Mouse (Mus musculus): ENCODE data around the gene D330020A13Rik. TPM values are rescaled to one million over a fixed set of nuclear protein-coding genes. Genes with fewer than 3 reads are reported as not detected.
A peak's percentile ranks its signal among the peaks of the same experiment; 100 is the strongest.

D330020A13Rik gene
- polyA plus RNA-seq (2015; fragmentation: Nextera tagmentation; extraction: Ambion mirVana), result 0.33 TPM in 1 of 2 replicates, not detected in the other

- Histone ChIP-seq H3K4me2 (ENCODE audit: low read depth, low read length) (peak within 1 kb of the TSS; percentile 98), H3K4me1 (replicated peaks; ENCODE audit: control insufficient read depth, insufficient read depth, low read length) (peaks cover 7% of the 10 kb centered on the region), H3K9me3 (ENCODE audit: control insufficient read depth, low read length) (no peaks in the 10 kb centered on the region), H3K9ac (ENCODE audit: low read length) (peak within 1 kb of the TSS; percentile 70), H3K27ac (ENCODE audit: low read length) (no peak within 1 kb of the TSS), H3K27me3 (ENCODE audit: control insufficient read depth, insufficient read depth, low read depth, low read length) (peaks cover 25% of the 10 kb centered on the region), H3K36me3 (ENCODE audit: control insufficient read depth, insufficient read depth, low read length) (no peaks in the 10 kb centered on the region), H3K4me3 (ENCODE audit: low read length) (peak within 1 kb of the TSS; percentile 71)
- under 1% methylated on average over 67 of the region's 79 CpGs for WGBS
- ATAC-seq (ENCODE audit: low read depth), result peak; percentile 78
Measured at GRCm38 (mm10) chr6:120294056-120294784, at the start of gene D330020A13Rik, which contains the start of gene B4galnt3. D330020A13Rik (plus strand) TSS chr6:120294364. B4galnt3 (minus strand) TSS chr6:120294559.

GRCm38 (mm10) chr6:120246676-120247075 lies 47.5 kb upstream of the D330020A13Rik start:
- H3K4me1 ChIP-seq (replicated peaks; ENCODE audit: control insufficient read depth, insufficient read depth, low read length), result no peaks in the 10 kb centered on the region
- no peaks in the 10 kb centered on the region for H3K27me3 ChIP-seq (ENCODE audit: control insufficient read depth, insufficient read depth, low read depth, low read length)
- no peak overlapping the region for H3K27ac ChIP-seq (ENCODE audit: low read length)
- no peak overlapping the region for H3K4me3 ChIP-seq (ENCODE audit: low read length)
- H3K36me3 ChIP-seq (ENCODE audit: control insufficient read depth, insufficient read depth, low read length), result no peaks in the 10 kb centered on the region
- WGBS, result 76% methylated on average over 5 of the region's 5 CpGs
- H3K9ac ChIP-seq (ENCODE audit: low read length), result no peak overlapping the region
- ATAC-seq (ENCODE audit: low read depth), result no peak
- H3K9me3 ChIP-seq (ENCODE audit: control insufficient read depth, low read length), result no peaks in the 10 kb centered on the region
- H3K4me2 ChIP-seq (ENCODE audit: low read depth, low read length), result no peak overlapping the region

GRCm38 (mm10) chr6:120249831-120250230 lies 44.3 kb upstream of the D330020A13Rik start:
- Histone ChIP-seq H3K27ac (ENCODE audit: low read length) (no peak overlapping the region), H3K4me3 (ENCODE audit: low read length) (no peak overlapping the region), H3K9ac (ENCODE audit: low read length) (no peak overlapping the region), H3K27me3 (ENCODE audit: control insufficient read depth, insufficient read depth, low read depth, low read length) (no peaks in the 10 kb centered on the region), H3K4me2 (ENCODE audit: low read depth, low read length) (no peak overlapping the region), H3K9me3 (ENCODE audit: control insufficient read depth, low read length) (no peaks in the 10 kb centered on the region), H3K36me3 (ENCODE audit: control insufficient read depth, insufficient read depth, low read length) (no peaks in the 10 kb centered on the region), H3K4me1 (replicated peaks; ENCODE audit: control insufficient read depth, insufficient read depth, low read length) (no peaks in the 10 kb centered on the region; the same call in 1 of the 2 replicates)
- no peak for ATAC-seq (ENCODE audit: low read depth)
- WGBS, result 64% methylated on average over 5 of the region's 5 CpGs

GRCm38 (mm10) chr6:120251010-120251409 lies 43.2 kb upstream of the D330020A13Rik start:
- Histone ChIP-seq H3K9me3 (ENCODE audit: control insufficient read depth, low read length) (no peaks in the 10 kb centered on the region), H3K9ac (ENCODE audit: low read length) (no peak overlapping the region), H3K4me3 (ENCODE audit: low read length) (no peak overlapping the region), H3K4me1 (replicated peaks; ENCODE audit: control insufficient read depth, insufficient read depth, low read length) (no peaks in the 10 kb centered on the region; the same call in 1 of the 2 replicates), H3K27me3 (ENCODE audit: control insufficient read depth, insufficient read depth, low read depth, low read length) (no peaks in the 10 kb centered on the region), H3K27ac (ENCODE audit: low read length) (no peak overlapping the region), H3K36me3 (ENCODE audit: control insufficient read depth, insufficient read depth, low read length) (no peaks in the 10 kb centered on the region), H3K4me2 (ENCODE audit: low read depth, low read length) (no peak overlapping the region)
- WGBS, result 75% methylated on average over 7 of the region's 7 CpGs
- no peak for ATAC-seq (ENCODE audit: low read depth)

- no peak overlapping the region for H3K9ac ChIP-seq (ENCODE audit: low read length)
- H3K4me2 ChIP-seq (ENCODE audit: low read depth, low read length), result no peak overlapping the region
- 78% methylated on average over 2 of the region's 2 CpGs for WGBS
- no peak for ATAC-seq (ENCODE audit: low read depth)
- H3K27ac ChIP-seq (ENCODE audit: low read length), result no peak overlapping the region
- H3K4me3 ChIP-seq (ENCODE audit: low read length), result no peak overlapping the region
- no peaks in the 10 kb centered on the region for H3K36me3 ChIP-seq (ENCODE audit: control insufficient read depth, insufficient read depth, low read length)
- H3K4me1 ChIP-seq (replicated peaks; ENCODE audit: control insufficient read depth, insufficient read depth, low read length), result no peaks in the 10 kb centered on the region; the same call in 1 of the 2 replicates
- no peaks in the 10 kb centered on the region for H3K27me3 ChIP-seq (ENCODE audit: control insufficient read depth, insufficient read depth, low read depth, low read length)
- no peaks in the 10 kb centered on the region for H3K9me3 ChIP-seq (ENCODE audit: control insufficient read depth, low read length)
Measured at GRCm38 (mm10) chr6:120252741-120253140, 41.4 kb upstream of the D330020A13Rik start.

- Histone ChIP-seq H3K4me2 (ENCODE audit: low read depth, low read length) (no peak overlapping the region), H3K9me3 (ENCODE audit: control insufficient read depth, low read length) (no peaks in the 10 kb centered on the region), H3K9ac (ENCODE audit: low read length) (no peak overlapping the region), H3K4me1 (replicated peaks; ENCODE audit: control insufficient read depth, insufficient read depth, low read length) (no peaks in the 10 kb centered on the region; the same call in 1 of the 2 replicates), H3K4me3 (ENCODE audit: low read length) (no peak overlapping the region), H3K27ac (ENCODE audit: low read length) (no peak overlapping the region), H3K27me3 (ENCODE audit: control insufficient read depth, insufficient read depth, low read depth, low read length) (no peaks in the 10 kb centered on the region), H3K36me3 (ENCODE audit: control insufficient read depth, insufficient read depth, low read length) (no peaks in the 10 kb centered on the region)
- 28% methylated on average over 4 of the region's 4 CpGs for WGBS
- 0 out of 2 replicates have a peak, but pooled peaks have one; percentile 2 for ATAC-seq (ENCODE audit: low read depth)
Measured at GRCm38 (mm10) chr6:120254640-120255039, 39.5 kb upstream of the D330020A13Rik start.

- H3K4me1 ChIP-seq (replicated peaks; ENCODE audit: control insufficient read depth, insufficient read depth, low read length), result no peaks in the 10 kb centered on the region; the same call in 1 of the 2 replicates
- no peak overlapping the region for H3K9ac ChIP-seq (ENCODE audit: low read length)
- WGBS, result 36% methylated on average over 4 of the region's 4 CpGs
- H3K9me3 ChIP-seq (ENCODE audit: control insufficient read depth, low read length), result no peaks in the 10 kb centered on the region
- no peak overlapping the region for H3K4me3 ChIP-seq (ENCODE audit: low read length)
- H3K36me3 ChIP-seq (ENCODE audit: control insufficient read depth, insufficient read depth, low read length), result no peaks in the 10 kb centered on the region
- H3K4me2 ChIP-seq (ENCODE audit: low read depth, low read length), result no peak overlapping the region
- no peaks in the 10 kb centered on the region for H3K27me3 ChIP-seq (ENCODE audit: control insufficient read depth, insufficient read depth, low read depth, low read length)
- ATAC-seq (ENCODE audit: low read depth), result no peak
- no peak overlapping the region for H3K27ac ChIP-seq (ENCODE audit: low read length)
Measured at GRCm38 (mm10) chr6:120255144-120255543, 39.0 kb upstream of the D330020A13Rik start.

GRCm38 (mm10) chr6:120255701-120256100 lies 38.5 kb upstream of the D330020A13Rik start:
- H3K36me3 ChIP-seq (ENCODE audit: control insufficient read depth, insufficient read depth, low read length), result no peaks in the 10 kb centered on the region
- no peaks in the 10 kb centered on the region for H3K9me3 ChIP-seq (ENCODE audit: control insufficient read depth, low read length)
- ATAC-seq (ENCODE audit: low read depth), result no peak
- H3K27me3 ChIP-seq (ENCODE audit: control insufficient read depth, insufficient read depth, low read depth, low read length), result no peaks in the 10 kb centered on the region
- H3K9ac ChIP-seq (ENCODE audit: low read length), result no peak overlapping the region
- H3K4me3 ChIP-seq (ENCODE audit: low read length), result no peak overlapping the region
- H3K4me2 ChIP-seq (ENCODE audit: low read depth, low read length), result no peak overlapping the region
- H3K4me1 ChIP-seq (replicated peaks; ENCODE audit: control insufficient read depth, insufficient read depth, low read length), result no peaks in the 10 kb centered on the region; the same call in 1 of the 2 replicates
- 82% methylated on average over 12 of the region's 12 CpGs for WGBS
- H3K27ac ChIP-seq (ENCODE audit: low read length), result no peak overlapping the region

- Histone ChIP-seq H3K4me2 (ENCODE audit: low read depth, low read length) (no peak overlapping the region), H3K27me3 (ENCODE audit: control insufficient read depth, insufficient read depth, low read depth, low read length) (no peaks in the 10 kb centered on the region), H3K27ac (ENCODE audit: low read length) (no peak overlapping the region), H3K4me1 (replicated peaks; ENCODE audit: control insufficient read depth, insufficient read depth, low read length) (no peaks in the 10 kb centered on the region; the same call in 1 of the 2 replicates), H3K9ac (ENCODE audit: low read length) (no peak overlapping the region), H3K36me3 (ENCODE audit: control insufficient read depth, insufficient read depth, low read length) (no peaks in the 10 kb centered on the region), H3K9me3 (ENCODE audit: control insufficient read depth, low read length) (no peaks in the 10 kb centered on the region), H3K4me3 (ENCODE audit: low read length) (no peak overlapping the region)
- WGBS, result 60% methylated on average over 5 of the region's 5 CpGs
- no peak for ATAC-seq (ENCODE audit: low read depth)
Measured at GRCm38 (mm10) chr6:120256431-120256935, 37.7 kb upstream of the D330020A13Rik start.

All from lung, embryonic 16.5 days (tissue).